Mouse (Mus musculus): ENCODE measurements around the gene Phtf2.
"Not testable (repeated sequence)": the region's sequence is repeated elsewhere in the genome, so short reads cannot be mapped to it uniquely, and the experiment has no call there.

- TF ChIP-seq CTCF (IDR thresholded peaks at IDR 0.05; ENCODE audit: control insufficient read depth, insufficient read depth, insufficient replicate concordance, low read depth, low read length); POLR2A (IDR thresholded peaks at IDR 0.05; ENCODE audit: control insufficient read depth, low read depth, low read length): not testable (repeated sequence)
Measured at GRCm38 (mm10) chr5:20714619-20715018, 167.3 kb downstream of the Phtf2 start.

All from testis, adult 2 months (tissue).